Mouse (Mus musculus) central nervous system, embryonic 18 days (tissue): ENCODE measurements around the gene Maip1. TPM values are rescaled to one million over a fixed set of nuclear protein-coding genes. Genes with fewer than 3 reads are reported as not detected.

Experiments
- polyA plus RNA-seq: library from polyadenylated mRNA; depleted of rRNA; stranded (reverse); fragments of >200 nt; gene quantifications from 2 replicates; pipeline ENCODE4 v1.2.3, GENCODE M21; 2012; rRNA removed

The Maip1 gene
- polyA plus RNA-seq: 10.5 and 10.7 TPM in 2 replicates

GRCm38 (mm10) chr1:57406187-57407151, at the start of gene Maip1, which contains the start of gene Tyw5:
Gene Maip1 (plus strand): TSS chr1:57406328.
Gene Tyw5 (minus strand): TSS chr1:57407101.

DNA sequence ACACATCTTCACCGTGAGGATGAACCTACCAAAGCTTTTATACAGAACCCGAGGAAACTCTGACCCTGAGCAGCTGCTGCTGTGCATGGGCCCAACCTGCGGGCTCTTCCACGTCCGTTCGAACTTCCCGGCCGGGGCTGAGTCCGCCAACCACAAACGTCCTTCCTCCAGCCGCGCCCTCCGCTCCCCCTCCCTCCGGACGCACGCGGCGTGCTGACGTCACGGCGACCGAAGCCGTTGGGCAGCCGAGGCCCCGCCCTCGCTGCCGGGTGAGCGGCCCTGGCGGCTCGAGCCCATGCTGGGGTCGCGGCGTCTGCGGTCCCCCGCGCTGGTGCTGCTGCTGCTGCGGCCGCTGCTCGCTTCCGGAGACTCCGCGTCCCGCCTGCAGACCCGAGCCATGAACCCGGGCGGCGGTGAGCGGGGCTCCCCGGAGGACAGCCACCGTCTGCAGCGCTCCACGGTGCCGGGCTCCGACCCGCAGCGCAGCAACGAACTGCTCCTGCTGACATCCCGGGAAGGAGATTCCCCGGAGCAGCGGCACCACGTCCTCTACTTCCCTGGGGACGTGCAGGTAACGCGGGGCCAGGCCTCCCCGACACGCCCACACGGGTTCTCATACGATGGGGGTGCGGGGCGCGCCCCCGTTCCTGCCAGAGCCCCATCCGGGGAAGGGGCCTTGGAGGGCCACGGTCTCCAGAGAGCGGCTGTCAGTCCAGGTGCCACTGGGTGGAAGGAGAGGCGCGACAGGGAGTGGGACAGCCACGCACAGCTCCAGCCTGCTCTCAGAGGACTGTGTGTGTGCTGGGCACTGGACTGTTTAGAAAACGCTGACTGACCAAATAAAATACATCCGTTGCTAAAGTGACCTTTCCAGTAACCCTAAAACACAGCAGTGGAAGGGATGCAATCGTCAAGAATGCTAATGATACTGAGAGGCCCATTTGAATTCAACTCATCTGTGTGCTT, 28.5 kb upstream of the Maip1 start, which contains the start of gene 1700066M21Rik:
TSS of gene 1700066M21Rik (plus strand) at position 245 of the 966 bp plus-strand sequence.

Other genes starting within 250 kb of the Maip1 start
- gene 1700066M21Rik, start 28.7 kb upstream of the Maip1 start, polyA plus RNA-seq: 13.1 and 14.2 TPM in 2 replicates
- 30.5 and 31.8 TPM in 2 replicates for gene Tyw5, start 773 bp downstream of the Maip1 start, polyA plus RNA-seq